Mouse (Mus musculus): ENCODE data around the gene Fcnb. TPM values are rescaled to one million over a fixed set of nuclear protein-coding genes. Genes with fewer than 3 reads are reported as not detected.

Gene Fcnb
- not detected in 2 replicates for polyA plus RNA-seq (2015; fragmentation: Nextera tagmentation; extraction: Ambion mirVana)

DNA sequence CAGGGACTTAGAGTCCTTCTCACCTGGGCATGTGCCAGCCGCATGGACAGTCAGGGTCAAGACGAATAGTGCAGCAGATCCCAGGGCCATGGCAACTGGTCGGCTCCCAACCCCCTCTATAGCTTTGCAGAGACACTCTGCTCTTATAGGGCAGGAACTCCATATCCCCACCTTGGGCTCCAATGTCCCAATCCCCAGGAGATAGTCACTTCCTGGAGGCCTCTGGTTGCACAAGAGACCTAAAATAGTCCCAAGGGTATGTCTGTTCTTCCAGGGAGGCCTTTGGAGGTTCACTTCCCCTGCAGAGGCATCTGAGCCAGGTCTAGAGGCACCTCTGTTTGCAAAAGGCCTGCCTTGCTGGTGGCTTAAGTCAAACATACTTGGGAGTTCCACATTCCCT, at the start of gene Fcnb:
Fcnb (minus strand) TSS at position 118 of the 400 bp plus-strand sequence.
- no peak within 1 kb of the TSS for H3K27ac ChIP-seq (ENCODE audit: low read length)
- no peaks in the 10 kb centered on the region for H3K27me3 ChIP-seq (replicated peaks; ENCODE audit: control insufficient read depth, insufficient read depth, low read length)
- no peak within 1 kb of the TSS for H3K9ac ChIP-seq (replicated peaks; ENCODE audit: low read depth, low read length)
- H3K9me3 ChIP-seq (ENCODE audit: control insufficient read depth, low read length): no peaks in the 10 kb centered on the region
- H3K4me1 ChIP-seq (replicated peaks; ENCODE audit: control insufficient read depth, insufficient read depth, low read length): no peaks in the 10 kb centered on the region
- ATAC-seq: no peak
- H3K4me3 ChIP-seq (replicated peaks; ENCODE audit: low read length): no peak within 1 kb of the TSS
- H3K36me3 ChIP-seq (ENCODE audit: control insufficient read depth, insufficient read depth): no peaks in the 10 kb centered on the region
- no peak within 1 kb of the TSS for H3K4me2 ChIP-seq (ENCODE audit: low read length)
- WGBS: 86% methylated on average over 3 of the region's 3 CpGs

GRCm38 (mm10) chr2:28133833-28134232, 49.1 kb upstream of the Fcnb start:
- H3K4me2 ChIP-seq (ENCODE audit: low read length): no peak overlapping the region
- 82% methylated on average over 9 of the region's 9 CpGs for WGBS
- no peaks in the 10 kb centered on the region for H3K36me3 ChIP-seq (ENCODE audit: control insufficient read depth, insufficient read depth)
- no peak overlapping the region for H3K9ac ChIP-seq (replicated peaks; ENCODE audit: low read depth, low read length)
- H3K4me3 ChIP-seq (replicated peaks; ENCODE audit: low read length): no peak overlapping the region
- no peak overlapping the region for H3K27ac ChIP-seq (ENCODE audit: low read length)
- ATAC-seq: no peak
- H3K4me1 ChIP-seq (replicated peaks; ENCODE audit: control insufficient read depth, insufficient read depth, low read length): 0 out of 2 replicates have a peak, but pooled peaks cover 2% of the 10 kb centered on the region
- H3K9me3 ChIP-seq (ENCODE audit: control insufficient read depth, low read length): no peaks in the 10 kb centered on the region
- no peaks in the 10 kb centered on the region for H3K27me3 ChIP-seq (replicated peaks; ENCODE audit: control insufficient read depth, insufficient read depth, low read length)

DNA sequence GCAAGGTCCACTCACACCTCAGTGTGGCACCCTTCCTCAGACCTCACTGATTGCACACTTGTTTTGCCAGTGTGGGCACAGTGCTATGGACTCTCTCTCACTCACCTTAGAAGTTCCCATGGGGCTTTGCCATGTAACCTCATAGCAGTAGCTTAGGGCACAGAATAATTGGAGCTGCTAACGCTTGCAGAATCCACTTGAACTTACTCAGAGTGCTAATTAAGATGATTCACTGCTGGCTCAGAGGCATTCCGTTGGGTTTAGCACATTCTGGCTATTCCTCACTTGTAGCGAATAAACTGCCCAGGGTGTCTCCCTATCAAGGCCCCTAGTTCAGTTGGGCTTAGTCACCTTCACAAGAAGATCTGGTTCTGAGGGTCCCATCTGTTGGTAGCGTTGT, 47.4 kb upstream of the Fcnb start:
- Histone ChIP-seq H3K4me1 (replicated peaks; ENCODE audit: control insufficient read depth, insufficient read depth, low read length) (no peaks in the 10 kb centered on the region), H3K9me3 (ENCODE audit: control insufficient read depth, low read length) (no peaks in the 10 kb centered on the region), H3K4me3 (replicated peaks; ENCODE audit: low read length) (no peak overlapping the region), H3K9ac (replicated peaks; ENCODE audit: low read depth, low read length) (no peak overlapping the region), H3K36me3 (ENCODE audit: control insufficient read depth, insufficient read depth) (no peaks in the 10 kb centered on the region), H3K27me3 (replicated peaks; ENCODE audit: control insufficient read depth, insufficient read depth, low read length) (no peaks in the 10 kb centered on the region), H3K27ac (ENCODE audit: low read length) (no peak overlapping the region), H3K4me2 (ENCODE audit: low read length) (no peak overlapping the region)
- ATAC-seq: no peak
- 61% methylated on average over 4 of the region's 4 CpGs for WGBS

GRCm38 (mm10) chr2:28126763-28127438, 42.2 kb upstream of the Fcnb start:
- no peak overlapping the region for H3K4me3 ChIP-seq (replicated peaks; ENCODE audit: low read length)
- no peaks in the 10 kb centered on the region for H3K27me3 ChIP-seq (replicated peaks; ENCODE audit: control insufficient read depth, insufficient read depth, low read length)
- WGBS: 59% methylated on average over 12 of the region's 12 CpGs
- no peak overlapping the region for H3K27ac ChIP-seq (ENCODE audit: low read length)
- no peak overlapping the region for H3K4me2 ChIP-seq (ENCODE audit: low read length)
- no peaks in the 10 kb centered on the region for H3K36me3 ChIP-seq (ENCODE audit: control insufficient read depth, insufficient read depth)
- H3K9ac ChIP-seq (replicated peaks; ENCODE audit: low read depth, low read length): no peak overlapping the region
- ATAC-seq: 0 out of 2 replicates have a peak, but pooled peaks have one; percentile 49
- no peaks in the 10 kb centered on the region for H3K4me1 ChIP-seq (replicated peaks; ENCODE audit: control insufficient read depth, insufficient read depth, low read length)
- no peaks in the 10 kb centered on the region for H3K9me3 ChIP-seq (ENCODE audit: control insufficient read depth, low read length)

DNA sequence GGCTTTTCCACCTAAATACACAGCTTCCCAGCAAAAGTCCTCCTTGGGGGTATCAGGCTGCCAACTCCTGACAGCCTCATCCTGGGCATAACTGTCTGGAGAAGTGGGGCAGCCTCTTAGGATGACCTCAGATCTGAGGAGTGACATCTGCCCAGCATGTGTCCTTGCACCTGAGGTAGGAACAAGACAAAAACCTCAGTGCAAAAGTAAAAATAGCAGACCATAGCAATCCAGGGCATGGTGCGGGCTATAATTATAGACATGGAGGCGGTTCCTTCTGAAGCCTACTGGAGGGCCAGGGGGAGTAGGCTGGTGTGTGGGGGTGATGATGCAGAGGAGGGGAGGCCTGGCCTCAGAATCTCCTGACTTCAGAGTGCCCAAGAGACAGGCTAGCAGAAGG, 39.2 kb upstream of the Fcnb start:
- H3K27ac ChIP-seq (ENCODE audit: low read length): no peak overlapping the region
- H3K9ac ChIP-seq (replicated peaks; ENCODE audit: low read depth, low read length): no peak overlapping the region
- no peaks in the 10 kb centered on the region for H3K9me3 ChIP-seq (ENCODE audit: control insufficient read depth, low read length)
- ATAC-seq: no peak
- H3K4me1 ChIP-seq (replicated peaks; ENCODE audit: control insufficient read depth, insufficient read depth, low read length): no peaks in the 10 kb centered on the region
- no peaks in the 10 kb centered on the region for H3K27me3 ChIP-seq (replicated peaks; ENCODE audit: control insufficient read depth, insufficient read depth, low read length)
- WGBS: 86% methylated on average over 2 of the region's 2 CpGs
- no peak overlapping the region for H3K4me2 ChIP-seq (ENCODE audit: low read length)
- no peak overlapping the region for H3K4me3 ChIP-seq (replicated peaks; ENCODE audit: low read length)
- no peaks in the 10 kb centered on the region for H3K36me3 ChIP-seq (ENCODE audit: control insufficient read depth, insufficient read depth)

GRCm38 (mm10) chr2:28121309-28121708, 36.6 kb upstream of the Fcnb start:
- WGBS: 93% methylated on average over 4 of the region's 4 CpGs
- Histone ChIP-seq H3K9me3 (ENCODE audit: control insufficient read depth, low read length) (no peaks in the 10 kb centered on the region), H3K36me3 (ENCODE audit: control insufficient read depth, insufficient read depth) (no peaks in the 10 kb centered on the region), H3K9ac (replicated peaks; ENCODE audit: low read depth, low read length) (no peak overlapping the region), H3K27ac (ENCODE audit: low read length) (no peak overlapping the region), H3K27me3 (replicated peaks; ENCODE audit: control insufficient read depth, insufficient read depth, low read length) (no peaks in the 10 kb centered on the region), H3K4me2 (ENCODE audit: low read length) (no peak overlapping the region), H3K4me3 (replicated peaks; ENCODE audit: low read length) (no peak overlapping the region), H3K4me1 (replicated peaks; ENCODE audit: control insufficient read depth, insufficient read depth, low read length) (peaks cover 12% of the 10 kb centered on the region)
- no peak for ATAC-seq

GRCm38 (mm10) chr2:28120342-28120741, 35.7 kb upstream of the Fcnb start:
- no peak overlapping the region for H3K9ac ChIP-seq (replicated peaks; ENCODE audit: low read depth, low read length)
- WGBS: 98% methylated on average over 9 of the region's 9 CpGs
- H3K9me3 ChIP-seq (ENCODE audit: control insufficient read depth, low read length): no peaks in the 10 kb centered on the region
- H3K27ac ChIP-seq (ENCODE audit: low read length): no peak overlapping the region
- ATAC-seq: no peak
- H3K4me3 ChIP-seq (replicated peaks; ENCODE audit: low read length): no peak overlapping the region
- H3K4me2 ChIP-seq (ENCODE audit: low read length): no peak overlapping the region
- no peaks in the 10 kb centered on the region for H3K36me3 ChIP-seq (ENCODE audit: control insufficient read depth, insufficient read depth)
- H3K27me3 ChIP-seq (replicated peaks; ENCODE audit: control insufficient read depth, insufficient read depth, low read length): no peaks in the 10 kb centered on the region
- H3K4me1 ChIP-seq (replicated peaks; ENCODE audit: control insufficient read depth, insufficient read depth, low read length): peaks cover 12% of the 10 kb centered on the region

DNA sequence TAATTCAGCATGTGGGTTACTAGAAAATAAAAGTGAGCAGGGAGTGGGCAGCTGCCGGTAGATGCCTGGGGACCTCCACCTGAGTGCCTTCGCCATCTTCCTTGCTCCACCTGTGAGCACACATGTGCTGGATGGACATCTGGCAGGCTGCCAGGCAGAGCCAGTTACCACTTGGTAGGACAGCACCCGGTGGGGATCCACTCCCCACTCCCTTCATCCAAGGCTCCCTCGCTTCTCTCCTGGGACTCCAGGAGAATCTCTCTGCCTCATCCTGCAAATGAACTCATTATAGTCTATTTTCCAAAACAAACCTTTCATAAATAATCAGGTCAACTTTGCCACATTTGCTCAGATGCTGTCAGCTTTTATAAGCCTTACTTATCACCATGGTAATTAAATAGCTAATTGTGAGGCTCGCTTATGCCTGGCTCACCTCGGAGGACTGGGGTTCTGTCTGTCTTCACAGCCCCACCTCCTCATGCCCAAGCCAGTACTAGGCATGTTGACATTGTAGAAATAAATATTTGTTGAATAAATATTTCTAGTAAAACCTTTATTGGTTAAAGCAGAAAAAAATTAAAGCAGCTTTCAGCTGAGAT, 33.9 kb upstream of the Fcnb start:
- no peak overlapping the region for H3K4me2 ChIP-seq (ENCODE audit: low read length)
- no peak overlapping the region for H3K9ac ChIP-seq (replicated peaks; ENCODE audit: low read depth, low read length)
- H3K27me3 ChIP-seq (replicated peaks; ENCODE audit: control insufficient read depth, insufficient read depth, low read length): no peaks in the 10 kb centered on the region
- no peaks in the 10 kb centered on the region for H3K9me3 ChIP-seq (ENCODE audit: control insufficient read depth, low read length)
- no peaks in the 10 kb centered on the region for H3K36me3 ChIP-seq (ENCODE audit: control insufficient read depth, insufficient read depth)
- peak; percentile 47; the same call in 1 of the 2 replicates for ATAC-seq
- H3K4me1 ChIP-seq (replicated peaks; ENCODE audit: control insufficient read depth, insufficient read depth, low read length): peaks cover 12% of the 10 kb centered on the region
- no peak overlapping the region for H3K4me3 ChIP-seq (replicated peaks; ENCODE audit: low read length)
- 30% methylated on average over 6 of the region's 6 CpGs for WGBS
- no peak overlapping the region for H3K27ac ChIP-seq (ENCODE audit: low read length)

GRCm38 (mm10) chr2:28117490-28118308, 33.0 kb upstream of the Fcnb start:
- no peak overlapping the region for H3K4me3 ChIP-seq (replicated peaks; ENCODE audit: low read length)
- H3K27me3 ChIP-seq (replicated peaks; ENCODE audit: control insufficient read depth, insufficient read depth, low read length): no peaks in the 10 kb centered on the region
- H3K9me3 ChIP-seq (ENCODE audit: control insufficient read depth, low read length): no peaks in the 10 kb centered on the region
- peak; percentile 58 for ATAC-seq
- no peak overlapping the region for H3K27ac ChIP-seq (ENCODE audit: low read length)
- no peak overlapping the region for H3K9ac ChIP-seq (replicated peaks; ENCODE audit: low read depth, low read length)
- H3K36me3 ChIP-seq (ENCODE audit: control insufficient read depth, insufficient read depth): no peaks in the 10 kb centered on the region
- peaks cover 12% of the 10 kb centered on the region for H3K4me1 ChIP-seq (replicated peaks; ENCODE audit: control insufficient read depth, insufficient read depth, low read length)
- 38% methylated on average over 11 of the region's 11 CpGs for WGBS
- no peak overlapping the region for H3K4me2 ChIP-seq (ENCODE audit: low read length)
